Mouse (Mus musculus) bone marrow, adult 2 months (tissue): ENCODE data around the gene Gng3.

Source experiments
- CTCF ChIP-seq: fragments of 200-500 bp; IDR thresholded peaks from 2 replicates; pipeline ENCODE4 v1.5.1; 2011; ENCODE audit warnings: low read length, control low read depth; ENCODE audit not compliant: control insufficient read depth, insufficient read depth
- POLR2A ChIP-seq: fragments of 200-500 bp; IDR thresholded peaks from 2 replicates; pipeline ENCODE4 v1.6.1; 2011; ENCODE audit warnings: low read depth, mild to moderate bottlenecking, control low read depth, low read length, borderline replicate concordance; ENCODE audit not compliant: control insufficient read depth

DNA sequence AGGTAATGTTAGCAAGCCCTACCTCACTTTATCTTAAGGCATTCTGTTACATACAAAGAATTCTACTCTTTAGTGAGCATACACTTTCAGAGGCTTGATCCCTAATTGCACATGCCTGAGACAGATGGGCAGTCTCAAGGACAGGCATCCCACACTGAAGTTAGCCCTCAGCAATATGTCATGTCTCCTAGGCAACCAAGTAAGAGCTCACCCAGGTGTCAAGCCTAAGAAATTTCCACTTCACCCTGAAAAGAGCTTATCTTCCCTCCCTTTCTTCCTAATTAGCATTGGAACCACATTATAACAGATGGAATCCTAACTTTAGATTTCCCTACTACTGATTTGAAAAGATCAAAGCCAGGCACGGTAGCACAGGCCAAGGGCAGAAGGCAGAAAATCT lies 49.8 kb downstream of the Gng3 start:
- no peak for TF ChIP-seq CTCF
- no peak for TF ChIP-seq POLR2A
